Mouse (Mus musculus): ENCODE measurements around the gene Ambn.
"Not testable (repeated sequence)": the region's sequence is repeated elsewhere in the genome, so short reads cannot be mapped to it uniquely, and the experiment has no call there.

Ambn gene

GRCm38 (mm10) chr5:88455691-88456090 lies at the start of gene Ambn:
Ambn (plus strand) TSS chr5:88455991.
- no peak for DNase-seq (ENCODE audit: low read depth)

DNA sequence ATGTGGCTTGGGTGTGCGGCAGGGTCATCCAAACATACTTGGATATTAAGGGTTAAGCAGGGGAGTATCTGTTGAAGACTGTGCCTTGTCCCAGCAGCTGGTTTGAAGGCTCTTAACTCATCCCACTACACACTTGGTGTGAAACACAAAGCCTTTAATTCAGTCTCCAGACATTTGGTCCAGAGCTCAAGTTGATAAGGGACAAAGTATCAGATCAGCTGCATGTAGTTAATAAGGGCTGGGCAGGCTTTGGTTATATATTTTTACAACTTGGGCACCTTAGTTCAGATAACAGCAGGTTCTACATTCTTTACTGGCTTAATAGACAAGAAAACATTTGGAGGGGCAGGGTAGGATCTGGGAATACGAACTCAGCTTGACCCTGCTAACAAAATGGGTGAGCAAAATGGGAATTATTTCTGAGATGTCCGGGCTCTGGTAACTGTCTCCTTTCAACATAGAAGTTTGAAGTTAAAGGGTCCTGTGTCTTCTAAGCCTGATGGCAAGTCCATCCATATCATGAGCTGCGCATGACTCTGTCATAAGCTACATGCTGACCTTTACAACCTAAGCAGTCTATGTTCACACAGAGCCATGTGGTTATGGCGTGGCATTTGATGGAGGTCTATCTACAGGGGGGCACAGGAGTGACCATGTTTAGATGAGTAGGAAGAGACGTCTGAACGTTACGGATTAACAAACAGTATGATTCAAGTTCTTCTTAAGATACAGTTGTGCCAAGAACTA lies 35.3 kb upstream of the Ambn start:
- DNase-seq (ENCODE audit: low read depth): no peak

DNA sequence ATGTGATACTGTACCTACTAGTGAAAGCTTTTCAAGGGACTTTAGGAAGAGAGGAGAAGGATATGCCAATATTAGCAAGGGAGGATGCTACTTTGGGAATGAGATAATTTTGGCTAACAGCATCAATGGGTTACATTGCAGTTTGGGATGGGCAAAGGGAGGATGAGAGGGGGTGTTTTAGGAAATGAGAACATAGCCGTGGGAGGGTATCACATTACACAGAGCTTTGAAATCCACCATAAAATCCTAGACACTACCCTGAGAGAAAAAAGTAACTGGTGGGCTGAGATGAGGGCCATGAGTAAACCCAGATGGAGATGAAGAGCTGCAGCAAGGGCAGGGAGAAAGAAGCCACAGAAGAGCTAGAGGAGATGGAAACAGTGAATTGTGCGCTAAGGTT lies 30.9 kb upstream of the Ambn start:
- DNase-seq (ENCODE audit: low read depth): not testable (repeated sequence)

- DNase-seq (ENCODE audit: low read depth): no peak
Measured at GRCm38 (mm10) chr5:88426753-88427152, 29.0 kb upstream of the Ambn start.

DNA sequence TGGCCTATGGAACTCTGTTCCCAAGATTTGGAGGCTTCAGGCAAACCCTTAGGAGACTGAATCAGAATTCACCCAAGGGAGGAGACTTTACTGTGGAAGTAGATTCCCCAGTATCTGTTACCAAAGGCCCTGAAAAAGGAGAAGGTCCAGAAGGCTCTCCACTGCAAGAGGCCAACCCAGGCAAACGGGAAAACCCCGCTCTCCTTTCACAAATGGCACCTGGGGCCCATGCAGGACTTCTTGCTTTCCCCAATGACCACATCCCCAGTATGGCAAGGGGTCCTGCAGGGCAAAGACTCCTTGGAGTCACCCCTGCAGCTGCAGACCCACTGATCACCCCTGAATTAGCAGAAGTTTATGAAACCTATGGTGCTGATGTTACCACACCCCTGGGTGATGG lies 11.7 kb downstream of the Ambn start:
- no peak for DNase-seq (ENCODE audit: low read depth)

- DNase-seq (ENCODE audit: low read depth): no peak
Measured at GRCm38 (mm10) chr5:88468807-88469704, 13.3 kb downstream of the Ambn start.

DNA sequence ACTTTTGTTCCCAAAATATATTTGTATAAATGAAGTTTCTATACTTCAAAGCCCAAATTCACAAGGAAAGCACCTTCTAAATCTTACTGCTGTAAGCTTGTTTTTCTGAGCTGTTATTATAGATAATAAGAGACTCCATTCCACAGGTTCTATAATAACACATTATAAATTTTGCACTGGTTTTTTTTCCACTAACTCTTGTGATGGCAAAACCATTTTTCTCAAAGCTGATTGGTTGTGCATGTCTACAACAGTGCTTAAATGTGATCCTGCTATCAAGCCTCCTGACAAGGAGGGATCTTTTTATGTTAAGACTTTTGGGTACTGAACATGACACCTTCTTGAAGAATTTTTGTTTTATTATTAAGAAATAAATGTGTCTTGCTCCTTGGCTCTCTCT lies 31.9 kb downstream of the Ambn start, which contains the start of gene Enam:
Enam (plus strand) TSS at position 301 of the 400 bp plus-strand sequence.
- no peak for DNase-seq (ENCODE audit: low read depth)

DNA sequence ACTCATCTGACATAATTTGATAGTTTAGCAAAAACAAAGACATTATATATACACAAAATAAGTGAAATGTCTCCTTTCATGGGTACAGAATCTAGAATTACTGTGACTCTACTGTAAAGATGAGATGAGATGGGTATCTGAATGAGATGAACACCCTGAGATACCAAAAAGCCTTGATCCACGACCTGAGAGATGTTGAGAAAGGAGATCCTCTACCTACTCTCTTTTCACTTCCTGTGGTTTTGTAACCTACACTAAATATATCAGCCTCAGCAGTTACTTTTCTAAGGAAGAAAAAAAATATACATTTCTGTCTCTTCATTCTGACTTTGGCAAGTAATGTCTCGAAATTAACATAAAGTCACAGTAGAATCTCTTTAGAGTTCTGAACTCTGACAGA lies 33.2 kb downstream of the Ambn start:
- no peak for DNase-seq (ENCODE audit: low read depth)

DNA sequence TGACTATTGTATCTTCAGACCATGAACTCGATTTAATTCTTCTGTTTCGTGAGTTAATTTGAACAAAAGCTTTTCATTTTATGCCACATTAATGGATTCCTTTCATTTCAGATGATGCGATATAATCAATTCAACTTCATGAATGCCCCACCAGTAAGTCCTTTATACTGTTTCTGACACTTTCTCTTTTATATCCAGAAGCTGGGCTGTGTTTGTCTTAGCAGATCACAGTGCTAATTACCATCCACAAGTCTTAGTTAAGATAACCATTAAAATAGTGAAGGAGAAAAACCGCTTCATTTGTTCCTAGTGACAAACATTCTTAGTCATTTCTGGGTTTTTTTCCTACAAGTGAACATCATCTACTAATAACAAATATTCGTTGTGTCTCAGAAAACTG lies 35.3 kb downstream of the Ambn start:
- DNase-seq (ENCODE audit: low read depth): no peak

GRCm38 (mm10) chr5:88499781-88500180 lies 44.0 kb downstream of the Ambn start:
- DNase-seq (ENCODE audit: low read depth): no peak

GRCm38 (mm10) chr5:88508555-88508954 lies 52.8 kb downstream of the Ambn start:
- DNase-seq (ENCODE audit: low read depth): no peak

- no peak for DNase-seq (ENCODE audit: low read depth)
Measured at GRCm38 (mm10) chr5:88508990-88509389, 53.2 kb downstream of the Ambn start.

Measured in c-Kit-positive CD71-positive TER-119-negative erythroid progenitor cells, embryonic 14.5 days (primary cell).